Mouse (Mus musculus) heart, embryonic 13.5 days (tissue): ENCODE results near the gene Zdhhc4. TPM values are rescaled to one million over a fixed set of nuclear protein-coding genes. Genes with fewer than 3 reads are reported as not detected.
A peak's percentile ranks its signal among the peaks of the same experiment; 100 is the strongest.

Experiments
- ATAC-seq: fragments of 200-750 bp; cut with Nextera tagmentation; 2 replicates; pipeline ENCODE4 v1.8.0; 2017; ENCODE audit warnings: moderate TSS enrichment; ENCODE audit not compliant: insufficient number of reproducible peaks, low FRiP score, low TSS enrichment; ENCODE audit errors: extremely low read depth
- H3K27ac ChIP-seq: fragments of 300-500 bp; sonication (generic); replicated peaks from 2 replicates; pipeline ENCODE4 v1.5.1; 2015; ENCODE audit warnings: moderate library complexity, mild to moderate bottlenecking, inconsistent platforms
- H3K27me3 ChIP-seq: fragments of 300-500 bp; sonication (generic); replicated peaks from 2 replicates; pipeline ENCODE4 v1.6.1; 2015; ENCODE audit warnings: mild to moderate bottlenecking, inconsistent platforms
- H3K36me3 ChIP-seq: fragments of 300-500 bp; sonication (generic); 2 replicates; pipeline ENCODE4 v1.6.1; 2015; ENCODE audit warnings: mild to moderate bottlenecking, inconsistent platforms
- H3K4me1 ChIP-seq: fragments of 300-500 bp; sonication (generic); 2 replicates; pipeline ENCODE4 v1.6.1; 2015; ENCODE audit warnings: inconsistent platforms
- H3K4me2 ChIP-seq: fragments of 300-500 bp; sonication (generic); 2 replicates; pipeline ENCODE4 v1.6.1; 2015; ENCODE audit warnings: inconsistent platforms, mild to moderate bottlenecking, moderate library complexity
- H3K4me3 ChIP-seq: fragments of 300-500 bp; sonication (generic); 2 replicates; pipeline ENCODE4 v1.5.1; 2015; ENCODE audit warnings: moderate library complexity, mild to moderate bottlenecking, inconsistent platforms
- H3K9ac ChIP-seq: fragments of 300-500 bp; sonication (generic); 2 replicates; pipeline ENCODE4 v1.6.1; 2015; ENCODE audit warnings: inconsistent platforms, mild to moderate bottlenecking, moderate library complexity
- H3K9me3 ChIP-seq: fragments of 300-500 bp; sonication (generic); 2 replicates; pipeline ENCODE4 v1.6.1; 2016; ENCODE audit warnings: inconsistent platforms
- WGBS: fragments of 180-500 bp; shearing (Covaris S2); methylation state at CpG from one replicate; pipeline ENCODE4 v1.1.7; 2015; ENCODE audit warnings: mixed read lengths; 5-methylcytosine and 5-hydroxymethylcytosine counted together
- polyA plus RNA-seq: library from polyadenylated mRNA; unstranded; fragments of >200 nt; fragmentation: Nextera tagmentation; extraction: Ambion mirVana; gene quantifications from 2 replicates; pipeline ENCODE4 v1.2.1, GENCODE M21; 2015

Zdhhc4 gene
- polyA plus RNA-seq, 1 experiment from 2014 or later = 50.5 TPM

DNA sequence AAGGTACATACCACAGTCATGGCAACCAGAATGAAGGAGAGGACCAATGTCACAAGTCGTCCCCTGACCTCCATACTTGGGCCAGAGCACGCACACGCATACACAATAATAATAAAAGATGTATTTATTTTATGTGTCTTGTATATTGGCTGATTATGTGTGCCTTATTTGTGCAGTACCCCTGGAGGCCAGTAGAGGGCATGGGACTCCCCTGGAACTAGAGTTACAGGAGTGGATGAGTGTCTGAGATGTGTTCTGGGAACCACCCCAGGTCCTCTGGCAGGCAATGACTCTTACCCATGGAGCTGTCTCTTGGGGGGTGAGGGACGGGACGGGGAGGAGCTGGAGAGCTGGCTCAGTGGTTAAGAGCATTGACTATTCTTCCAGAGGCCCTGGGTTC, 30.9 kb upstream of the Zdhhc4 start:
- Histone ChIP-seq H3K4me1 (peaks cover 24% of the 10 kb centered on the region), H3K27ac (no peak overlapping the region), H3K9ac (no peak overlapping the region), H3K9me3 (no peaks in the 10 kb centered on the region), H3K4me3 (no peak overlapping the region), H3K36me3 (no peaks in the 10 kb centered on the region), H3K4me2 (no peak overlapping the region), H3K27me3 (peaks cover 73% of the 10 kb centered on the region)
- 53% methylated on average over 5 of the region's 5 CpGs for WGBS
- no peak for ATAC-seq

DNA sequence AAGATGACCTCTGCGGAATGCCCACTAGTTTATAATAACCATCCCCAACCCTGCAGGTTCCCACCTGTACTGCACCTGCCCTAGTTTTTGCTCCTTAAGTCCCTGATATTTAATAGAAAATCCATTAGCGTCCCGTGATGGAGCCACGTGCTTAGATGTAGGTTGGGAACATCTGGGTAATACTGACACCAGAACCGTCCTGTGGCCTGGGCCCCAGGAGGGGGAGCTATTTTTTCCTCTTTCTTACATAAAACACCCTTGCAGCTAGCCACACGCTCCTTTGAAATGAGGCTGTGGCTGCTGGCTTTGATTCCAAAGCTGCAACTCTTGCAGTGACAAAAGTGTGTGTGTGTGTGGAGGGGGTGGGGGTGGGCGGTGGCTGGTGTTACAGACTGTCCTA, 30.2 kb upstream of the Zdhhc4 start:
- Histone ChIP-seq H3K4me3 (no peak overlapping the region), H3K27me3 (peaks cover 69% of the 10 kb centered on the region), H3K36me3 (no peaks in the 10 kb centered on the region), H3K4me2 (no peak overlapping the region), H3K27ac (no peak overlapping the region), H3K9me3 (no peaks in the 10 kb centered on the region), H3K4me1 (peaks cover 20% of the 10 kb centered on the region), H3K9ac (no peak overlapping the region)
- no peak for ATAC-seq
- 36% methylated on average over 7 of the region's 7 CpGs for WGBS

DNA sequence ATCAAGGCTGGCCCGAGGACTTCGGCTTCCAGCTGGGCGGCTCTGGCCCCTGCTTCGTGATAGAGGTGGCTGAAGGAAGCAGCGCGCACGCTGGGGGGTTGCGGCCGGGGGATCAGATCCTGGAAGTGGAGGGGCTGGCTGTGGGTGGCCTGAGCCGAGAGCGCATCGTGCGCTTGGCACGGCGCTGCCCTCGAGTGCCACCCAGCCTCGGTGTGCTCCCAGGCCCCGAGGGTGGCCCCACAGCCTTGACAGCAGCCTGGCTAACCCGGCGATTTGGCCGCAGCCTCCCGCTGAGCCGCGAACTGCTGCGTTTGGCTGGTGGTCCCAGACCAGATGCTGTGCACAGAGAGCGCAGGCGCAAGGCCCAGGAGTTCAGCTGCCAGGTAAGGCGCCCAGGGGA, 28.5 kb upstream of the Zdhhc4 start:
- Histone ChIP-seq H3K27me3 (peaks cover 59% of the 10 kb centered on the region), H3K4me3 (peak overlapping the region; percentile 37), H3K9me3 (peaks cover 1% of the 10 kb centered on the region; the same call in 1 of the 2 replicates), H3K36me3 (no peaks in the 10 kb centered on the region), H3K27ac (no peak overlapping the region), H3K9ac (peak overlapping the region; percentile 63), H3K4me1 (peaks cover 9% of the 10 kb centered on the region), H3K4me2 (peak overlapping the region; percentile 65)
- no peak for ATAC-seq
- 2% methylated on average over 28 of the region's 28 CpGs for WGBS

DNA sequence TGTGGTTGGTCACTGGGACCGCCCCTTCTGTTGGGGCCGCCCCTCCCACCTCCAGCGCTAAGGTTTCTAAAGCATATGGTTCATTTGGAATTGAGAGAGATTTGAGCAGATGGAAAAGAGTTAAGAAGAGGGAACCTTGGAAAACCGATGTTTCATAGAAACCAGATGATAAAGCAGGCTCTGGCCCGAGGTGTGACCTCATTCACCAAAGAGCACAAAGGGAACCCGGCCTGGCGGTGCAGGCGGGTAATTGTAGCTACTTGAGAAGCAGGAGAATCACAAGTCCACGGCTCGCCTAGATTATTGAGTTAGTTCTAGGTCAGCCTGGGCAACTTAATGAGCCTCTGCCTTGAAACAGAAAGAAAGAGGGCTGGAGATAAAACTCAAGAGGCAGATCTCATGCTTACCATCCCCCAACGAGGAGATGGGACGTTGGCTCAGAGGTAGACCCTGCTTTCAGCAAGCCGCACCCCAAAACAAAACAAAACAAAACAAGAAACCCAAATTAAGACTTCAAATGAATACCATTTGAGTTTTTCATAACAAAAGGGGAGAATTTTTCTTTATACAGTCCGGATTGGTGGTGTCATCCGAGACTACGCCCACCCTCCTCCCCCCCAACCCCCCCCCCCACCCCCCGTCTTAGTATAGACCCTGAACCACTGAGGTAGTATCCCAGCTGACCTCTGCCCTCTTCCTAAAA, 27.8 kb upstream of the Zdhhc4 start, which contains the start of gene Grid2ip:
TSS of gene Grid2ip (plus strand) at position 653 of the 703 bp plus-strand sequence.
- no peak for ATAC-seq
- Histone ChIP-seq H3K27me3 (peaks cover 54% of the 10 kb centered on the region), H3K4me1 (peaks cover 9% of the 10 kb centered on the region), H3K4me2 (peak within 1 kb of the TSS; percentile 65), H3K9ac (peak within 1 kb of the TSS; percentile 63), H3K4me3 (peak within 1 kb of the TSS; percentile 37), H3K27ac (no peak within 1 kb of the TSS), H3K36me3 (no peaks in the 10 kb centered on the region), H3K9me3 (peaks cover 4% of the 10 kb centered on the region; the same call in 1 of the 2 replicates)
- 18% methylated on average over 17 of the region's 17 CpGs for WGBS

DNA sequence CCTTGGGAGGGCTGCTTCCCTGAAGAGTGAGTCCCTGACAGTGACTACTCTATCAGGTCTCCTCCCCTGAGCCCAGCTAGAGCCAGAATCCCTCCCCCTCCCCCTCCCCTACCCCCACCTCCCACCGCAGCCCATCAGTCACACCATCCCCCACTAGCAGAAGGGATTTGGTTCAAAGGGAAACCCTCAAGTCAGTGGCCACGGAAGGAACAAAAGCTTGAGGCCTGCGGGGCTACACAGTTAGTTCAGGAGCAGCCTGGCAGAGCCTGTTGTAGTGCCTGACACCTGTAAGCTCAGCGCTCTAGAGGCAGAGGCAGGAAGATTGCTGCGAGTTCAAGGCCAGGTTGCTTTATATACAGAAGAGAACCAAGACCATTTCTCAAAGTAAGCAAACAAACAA, 27.0 kb upstream of the Zdhhc4 start:
- Histone ChIP-seq H3K4me1 (peaks cover 9% of the 10 kb centered on the region), H3K4me2 (no peak overlapping the region), H3K27ac (no peak overlapping the region), H3K4me3 (no peak overlapping the region), H3K9me3 (peaks cover 5% of the 10 kb centered on the region; the same call in 1 of the 2 replicates), H3K36me3 (no peaks in the 10 kb centered on the region), H3K9ac (no peak overlapping the region), H3K27me3 (peaks cover 54% of the 10 kb centered on the region)
- WGBS = 32% methylated on average over 5 of the region's 5 CpGs
- no peak for ATAC-seq

DNA sequence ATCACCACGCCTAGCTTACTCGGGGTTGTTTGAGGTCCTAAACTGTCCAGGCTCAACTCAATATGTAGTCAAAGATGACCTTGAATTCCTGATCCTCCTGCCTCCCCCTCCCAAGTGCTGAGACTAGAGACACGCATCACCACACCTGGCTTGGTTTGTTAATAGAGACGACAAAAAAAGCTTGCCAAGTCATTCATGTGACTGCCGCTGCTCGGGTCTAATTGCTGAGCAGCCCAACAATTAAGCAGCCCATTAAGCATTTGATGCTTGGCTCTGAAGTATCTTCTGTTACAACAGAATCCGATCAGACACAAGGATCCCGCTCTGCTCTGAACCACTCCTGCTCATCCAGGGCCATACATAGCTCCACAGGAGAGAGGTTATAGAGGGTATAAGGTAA, 17.3 kb upstream of the Zdhhc4 start:
- Histone ChIP-seq H3K4me1 (no peaks in the 10 kb centered on the region), H3K4me2 (no peak overlapping the region), H3K27ac (no peak overlapping the region), H3K36me3 (no peaks in the 10 kb centered on the region), H3K9ac (no peak overlapping the region), H3K4me3 (no peak overlapping the region), H3K27me3 (no peaks in the 10 kb centered on the region), H3K9me3 (peaks cover 8% of the 10 kb centered on the region)
- WGBS = 70% methylated on average over 8 of the region's 8 CpGs
- no peak for ATAC-seq

DNA sequence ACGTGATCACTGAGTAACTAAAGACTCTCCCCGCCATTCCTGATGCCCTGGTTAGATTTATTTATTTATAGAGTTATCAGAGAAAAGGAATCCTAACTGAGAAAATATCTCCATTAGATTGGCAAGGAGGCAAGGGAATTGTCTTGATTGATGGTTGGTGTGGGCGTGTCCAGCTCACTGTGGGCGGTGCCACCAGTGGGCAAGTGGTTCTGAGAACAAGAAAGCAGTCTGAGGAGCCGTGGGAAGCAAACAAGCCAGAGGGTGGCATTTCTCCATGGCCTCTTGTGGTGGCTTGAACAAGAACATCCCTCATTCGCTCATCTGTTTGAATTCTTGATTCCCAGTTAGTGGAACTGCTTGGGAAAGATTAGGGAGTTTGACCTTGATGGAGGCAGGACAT, 10.5 kb upstream of the Zdhhc4 start:
- H3K27me3 ChIP-seq = peaks cover 16% of the 10 kb centered on the region
- WGBS = 51% methylated on average over 6 of the region's 6 CpGs
- no peaks in the 10 kb centered on the region for H3K36me3 ChIP-seq
- no peak overlapping the region for H3K4me2 ChIP-seq
- H3K9me3 ChIP-seq = no peaks in the 10 kb centered on the region
- no peak overlapping the region for H3K4me3 ChIP-seq
- H3K9ac ChIP-seq = no peak overlapping the region
- no peak for ATAC-seq
- no peak overlapping the region for H3K27ac ChIP-seq
- no peaks in the 10 kb centered on the region for H3K4me1 ChIP-seq

DNA sequence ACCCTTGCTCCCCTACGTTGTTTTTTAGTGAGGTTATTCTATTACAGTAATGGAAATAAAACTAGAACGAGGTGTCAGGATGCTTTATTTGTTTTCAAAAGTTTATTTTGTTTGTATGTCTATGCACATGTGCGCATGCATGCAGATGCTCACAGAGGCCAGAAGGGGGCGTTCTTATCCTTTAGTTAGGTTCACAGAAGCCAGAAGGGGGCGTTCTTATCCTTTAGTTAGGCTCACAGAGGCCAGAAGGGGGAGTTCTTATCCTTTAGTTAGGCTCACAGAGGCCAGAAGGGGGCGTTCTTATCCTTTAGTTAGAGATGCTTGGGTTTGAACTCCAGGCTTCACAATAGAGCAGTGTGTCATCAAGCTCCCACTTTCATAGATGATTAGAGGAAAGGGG, 7.5 kb upstream of the Zdhhc4 start:
- Histone ChIP-seq H3K27me3 (peaks cover 16% of the 10 kb centered on the region), H3K4me2 (no peak overlapping the region), H3K4me3 (no peak overlapping the region), H3K4me1 (no peaks in the 10 kb centered on the region; the same call in 1 of the 2 replicates), H3K36me3 (peaks cover 4% of the 10 kb centered on the region; the same call in 1 of the 2 replicates), H3K27ac (no peak overlapping the region), H3K9ac (no peak overlapping the region), H3K9me3 (no peaks in the 10 kb centered on the region)
- WGBS = 61% methylated on average over 6 of the region's 6 CpGs
- ATAC-seq = no peak

DNA sequence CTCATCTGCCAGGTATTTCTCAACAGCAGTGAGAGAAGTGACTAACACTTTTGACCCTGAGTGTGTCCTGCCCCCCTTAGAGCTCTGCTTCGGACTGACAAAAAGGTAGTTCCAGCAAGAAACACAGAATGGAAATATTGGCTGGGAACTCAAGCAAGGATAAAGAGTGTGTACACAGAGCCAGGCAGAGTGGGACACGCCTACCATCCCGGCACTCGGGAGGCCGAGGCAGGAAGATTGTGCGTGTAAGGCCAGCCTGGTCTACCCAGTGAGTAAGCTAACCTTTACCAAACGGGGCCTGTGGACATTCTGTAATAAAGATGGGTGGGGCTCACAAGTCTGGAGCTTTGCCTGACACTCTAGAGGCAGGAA, 6.0 kb upstream of the Zdhhc4 start:
- H3K4me1 ChIP-seq = peaks cover 2% of the 10 kb centered on the region
- H3K27me3 ChIP-seq = peaks cover 15% of the 10 kb centered on the region
- H3K4me2 ChIP-seq = no peak overlapping the region
- WGBS = 68% methylated on average over 7 of the region's 7 CpGs
- no peaks in the 10 kb centered on the region for H3K9me3 ChIP-seq
- no peak overlapping the region for H3K4me3 ChIP-seq
- no peak overlapping the region for H3K27ac ChIP-seq
- peaks cover 4% of the 10 kb centered on the region; the same call in 1 of the 2 replicates for H3K36me3 ChIP-seq
- no peak for ATAC-seq
- H3K9ac ChIP-seq = no peak overlapping the region

DNA sequence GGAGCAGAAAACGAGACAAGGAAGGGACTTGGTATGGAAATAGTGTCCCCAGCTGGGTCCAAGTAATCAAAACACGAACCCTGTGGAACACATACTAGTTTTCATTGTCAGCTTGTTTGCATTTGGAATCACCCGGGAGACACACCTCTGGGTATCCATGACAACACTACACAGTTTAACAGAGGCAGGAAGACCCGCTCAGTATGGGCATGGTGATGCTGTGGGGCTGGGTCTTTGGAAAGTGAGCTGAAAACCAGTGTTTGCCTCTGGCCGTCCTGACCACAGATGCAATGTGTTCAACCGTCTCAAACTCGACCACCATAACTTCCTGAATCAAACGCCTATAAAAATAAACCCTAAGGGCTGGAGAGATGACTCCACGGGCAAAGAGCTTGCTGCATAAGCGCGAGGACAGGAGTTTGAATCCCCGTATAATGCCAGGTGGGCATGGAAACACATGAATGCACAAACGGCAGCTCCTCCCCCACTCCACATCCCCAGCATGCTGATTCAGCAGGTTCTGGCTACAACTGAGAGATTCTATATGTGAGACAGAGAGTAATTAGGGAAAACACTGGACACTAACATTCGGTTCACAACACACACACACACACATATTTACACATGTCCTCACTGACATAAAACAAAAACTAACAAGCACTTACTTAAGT, 5.5 kb upstream of the Zdhhc4 start:
- peaks cover 7% of the 10 kb centered on the region for H3K4me1 ChIP-seq
- no peak overlapping the region for H3K4me3 ChIP-seq
- no peak for ATAC-seq
- H3K27me3 ChIP-seq = 0 out of 2 replicates have a peak, but pooled peaks cover 12% of the 10 kb centered on the region
- H3K9me3 ChIP-seq = no peaks in the 10 kb centered on the region
- 64% methylated on average over 14 of the region's 14 CpGs for WGBS
- H3K36me3 ChIP-seq = peaks cover 4% of the 10 kb centered on the region; the same call in 1 of the 2 replicates
- no peak overlapping the region for H3K27ac ChIP-seq
- H3K9ac ChIP-seq = no peak overlapping the region
- no peak overlapping the region for H3K4me2 ChIP-seq

DNA sequence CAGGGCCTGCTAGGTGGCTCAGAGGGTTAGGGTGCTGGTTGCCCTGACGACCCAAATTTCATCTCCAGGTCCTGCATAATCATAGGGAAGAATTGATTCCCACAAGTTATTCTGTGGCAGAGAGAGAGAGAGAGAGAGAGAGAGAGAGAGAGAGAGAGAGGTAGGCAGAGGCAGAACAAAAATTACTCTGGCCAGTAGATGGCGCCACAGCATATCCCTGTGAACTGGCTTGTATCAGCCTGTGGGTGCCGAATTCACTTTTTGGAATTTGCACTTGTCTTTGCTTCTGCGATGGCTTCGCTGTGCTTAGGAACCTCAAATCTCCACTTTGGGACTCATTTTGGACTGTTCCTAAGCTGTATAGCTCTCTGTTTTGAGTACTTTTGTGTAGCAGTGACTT, 4.8 kb upstream of the Zdhhc4 start:
- 0 out of 2 replicates have a peak overlapping the region, but pooled peaks have one; percentile 61 for H3K9ac ChIP-seq
- H3K4me1 ChIP-seq = peaks cover 8% of the 10 kb centered on the region
- H3K27ac ChIP-seq = no peak overlapping the region
- no peak for ATAC-seq
- 10% methylated on average over 5 of the region's 5 CpGs for WGBS
- no peaks in the 10 kb centered on the region for H3K9me3 ChIP-seq
- peak overlapping the region; percentile 40 for H3K4me2 ChIP-seq
- peaks cover 4% of the 10 kb centered on the region; the same call in 1 of the 2 replicates for H3K36me3 ChIP-seq
- 0 out of 2 replicates have a peak, but pooled peaks cover 12% of the 10 kb centered on the region for H3K27me3 ChIP-seq
- H3K4me3 ChIP-seq = no peak overlapping the region

DNA sequence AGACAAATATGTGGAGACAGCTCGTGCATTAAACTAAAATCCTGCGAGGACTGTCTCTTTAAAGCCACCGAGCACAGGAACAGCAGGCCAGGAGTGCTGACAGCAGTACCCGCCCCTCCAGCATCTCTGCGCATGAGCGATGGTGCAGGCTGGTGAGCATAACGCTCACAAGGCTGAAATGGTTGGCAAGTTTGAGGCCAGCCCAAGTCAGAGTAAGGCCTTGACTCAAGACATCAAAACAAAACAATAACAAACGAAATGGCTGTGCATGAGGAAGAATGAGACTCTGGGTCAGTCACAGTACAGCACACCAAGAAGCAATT, 11.8 kb downstream of the Zdhhc4 start:
- WGBS = 85% methylated on average over 8 of the region's 8 CpGs
- H3K9me3 ChIP-seq = no peaks in the 10 kb centered on the region
- H3K27ac ChIP-seq = no peak overlapping the region
- peaks cover 80% of the 10 kb centered on the region for H3K36me3 ChIP-seq
- no peak for ATAC-seq
- H3K4me3 ChIP-seq = no peak overlapping the region
- H3K4me1 ChIP-seq = peaks cover 18% of the 10 kb centered on the region
- H3K4me2 ChIP-seq = no peak overlapping the region
- no peak overlapping the region for H3K9ac ChIP-seq
- no peaks in the 10 kb centered on the region for H3K27me3 ChIP-seq
